Mouse (Mus musculus) ES-Bruce4 (cell line): ENCODE measurements around the gene Cryba2. TPM values are rescaled to one million over a fixed set of nuclear protein-coding genes. Genes with fewer than 3 reads are reported as not detected.

Source experiments
- H3K27ac ChIP-seq: 2 replicates; pipeline ENCODE4 v1.5.1; 2012; ENCODE audit warnings: low read length, inconsistent platforms; ENCODE audit not compliant: insufficient read depth
- H3K27me3 ChIP-seq: 2 replicates; pipeline ENCODE4 v1.6.1; 2012; ENCODE audit warnings: mild to moderate bottlenecking, low read length, inconsistent platforms; ENCODE audit not compliant: control insufficient read depth, poor library complexity, insufficient read depth, severe bottlenecking
- H3K36me3 ChIP-seq: 2 replicates; pipeline ENCODE4 v1.6.1; 2012; ENCODE audit warnings: inconsistent platforms, mild to moderate bottlenecking, low read length, moderate library complexity; ENCODE audit not compliant: control insufficient read depth, poor library complexity, insufficient read depth, severe bottlenecking
- H3K4me1 ChIP-seq: one replicate; pipeline ENCODE4 v1.8.1; 2011; ENCODE audit warnings: low read length; ENCODE audit not compliant: control insufficient read depth, insufficient read depth
- H3K4me3 ChIP-seq: 2 replicates; pipeline ENCODE4 v1.5.1; 2011; ENCODE audit warnings: low read depth, mild to moderate bottlenecking, low read length
- H3K9ac ChIP-seq: 2 replicates; pipeline ENCODE4 v1.6.1; 2012; ENCODE audit warnings: low read depth, mild to moderate bottlenecking, inconsistent platforms; ENCODE audit not compliant: poor library complexity, severe bottlenecking
- H3K9me3 ChIP-seq: replicated peaks from 2 replicates; pipeline ENCODE4 v1.6.1; 2012; ENCODE audit warnings: mild to moderate bottlenecking, low read length, inconsistent platforms; ENCODE audit not compliant: control insufficient read depth, poor library complexity, insufficient read depth, severe bottlenecking
- CTCF ChIP-seq: IDR thresholded peaks from one replicate; pipeline ENCODE4 v1.8.1; 2011; ENCODE audit warnings: low read depth, low read length
- EP300 ChIP-seq: IDR thresholded peaks from 2 replicates; pipeline ENCODE4 v1.6.1; 2011; ENCODE audit warnings: low read depth, low read length; ENCODE audit not compliant: insufficient read depth
- POLR2A ChIP-seq: IDR thresholded peaks from one replicate; pipeline ENCODE4 v1.8.1; 2011; ENCODE audit warnings: low read length; ENCODE audit not compliant: insufficient read depth
- polyA plus RNA-seq: library from polyadenylated mRNA; stranded (reverse); fragments of >200 nt; gene quantifications from 2 replicates; pipeline ENCODE4 v1.2.4, GENCODE M21; 2011; ENCODE audit warnings: low read depth; ENCODE audit not compliant: missing spikeins, insufficient read depth, insufficient read length

Gene Cryba2
- polyA plus RNA-seq, 1 experiment = not detected

DNA sequence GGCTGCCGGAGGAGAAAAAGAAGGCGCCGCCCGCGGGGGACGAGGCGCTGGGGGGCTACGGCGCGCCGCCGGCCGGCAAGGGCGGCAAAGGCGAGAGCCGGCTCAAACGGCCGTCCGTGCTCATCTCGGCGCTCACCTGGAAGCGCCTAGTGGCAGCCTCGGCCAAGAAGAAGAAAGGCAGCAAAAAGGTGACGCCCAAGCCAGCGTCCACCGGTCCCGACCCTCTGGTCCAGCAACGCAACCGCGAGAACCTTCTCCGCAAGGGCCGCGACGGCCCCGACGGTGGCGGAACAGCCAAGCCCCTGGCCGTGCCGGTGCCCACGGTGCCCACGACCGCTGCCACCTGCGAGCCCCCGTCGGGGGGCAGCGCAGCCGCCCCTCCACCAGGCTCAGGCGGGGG is 37.8 kb downstream of the Cryba2 start:
- TF ChIP-seq EP300 (no peak), POLR2A (no peak), CTCF (no peak)
- Histone ChIP-seq H3K27ac (no peak overlapping the region), H3K9ac (peak overlapping the region; percentile 69), H3K4me3 (peak overlapping the region; percentile 69), H3K9me3 (no peaks in the 10 kb centered on the region), H3K27me3 (peaks cover 15% of the 10 kb centered on the region), H3K4me1 (peaks cover 5% of the 10 kb centered on the region), H3K36me3 (no peaks in the 10 kb centered on the region)

DNA sequence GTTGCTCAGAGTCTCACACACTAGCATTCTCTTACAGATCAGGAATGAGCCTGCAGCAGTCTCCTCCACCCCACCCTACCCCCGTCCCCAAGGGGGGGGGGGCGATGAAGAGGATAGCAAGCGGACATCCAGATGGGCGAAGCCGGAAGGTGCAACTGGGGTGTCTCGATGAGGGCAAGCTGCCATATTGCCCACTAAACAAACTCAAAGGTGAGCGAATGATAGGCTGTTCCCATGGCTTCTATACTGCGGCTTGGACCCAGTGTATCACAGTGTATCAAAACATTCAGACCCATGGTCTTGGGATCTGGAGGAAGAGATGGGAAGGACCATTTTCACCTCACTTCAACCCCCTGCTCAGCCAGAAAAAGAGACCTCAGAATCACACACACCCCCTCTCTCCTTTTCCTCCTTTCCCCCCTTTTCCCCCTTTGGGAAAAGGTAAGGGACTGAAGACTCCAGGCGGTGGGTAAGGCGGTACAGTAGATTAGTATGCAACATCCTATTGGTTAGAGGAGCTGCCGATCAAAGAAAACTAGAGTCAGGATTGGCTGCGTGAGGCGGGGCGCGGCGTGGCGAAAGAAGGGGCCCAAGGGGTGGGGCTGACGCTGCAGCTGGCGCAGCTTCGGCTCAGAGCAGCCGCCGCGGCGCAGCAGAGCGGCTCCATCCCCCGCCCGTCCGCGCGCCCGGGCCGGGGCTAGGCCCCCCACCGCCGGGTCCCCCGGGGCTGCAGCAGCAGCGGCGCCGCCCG is 38.5 kb downstream of the Cryba2 start, which contains the start of gene Cdk5r2:
Cdk5r2 (plus strand) TSS at position 629 of the 751 bp plus-strand sequence.
- Histone ChIP-seq H3K4me3 (peak within 1 kb of the TSS; percentile 69), H3K36me3 (no peaks in the 10 kb centered on the region), H3K4me1 (peaks cover 2% of the 10 kb centered on the region), H3K9me3 (no peaks in the 10 kb centered on the region), H3K9ac (peak within 1 kb of the TSS; percentile 69), H3K27ac (no peak within 1 kb of the TSS), H3K27me3 (peaks cover 15% of the 10 kb centered on the region)
- TF ChIP-seq EP300 (no peak), POLR2A (no peak), CTCF (no peak)

DNA sequence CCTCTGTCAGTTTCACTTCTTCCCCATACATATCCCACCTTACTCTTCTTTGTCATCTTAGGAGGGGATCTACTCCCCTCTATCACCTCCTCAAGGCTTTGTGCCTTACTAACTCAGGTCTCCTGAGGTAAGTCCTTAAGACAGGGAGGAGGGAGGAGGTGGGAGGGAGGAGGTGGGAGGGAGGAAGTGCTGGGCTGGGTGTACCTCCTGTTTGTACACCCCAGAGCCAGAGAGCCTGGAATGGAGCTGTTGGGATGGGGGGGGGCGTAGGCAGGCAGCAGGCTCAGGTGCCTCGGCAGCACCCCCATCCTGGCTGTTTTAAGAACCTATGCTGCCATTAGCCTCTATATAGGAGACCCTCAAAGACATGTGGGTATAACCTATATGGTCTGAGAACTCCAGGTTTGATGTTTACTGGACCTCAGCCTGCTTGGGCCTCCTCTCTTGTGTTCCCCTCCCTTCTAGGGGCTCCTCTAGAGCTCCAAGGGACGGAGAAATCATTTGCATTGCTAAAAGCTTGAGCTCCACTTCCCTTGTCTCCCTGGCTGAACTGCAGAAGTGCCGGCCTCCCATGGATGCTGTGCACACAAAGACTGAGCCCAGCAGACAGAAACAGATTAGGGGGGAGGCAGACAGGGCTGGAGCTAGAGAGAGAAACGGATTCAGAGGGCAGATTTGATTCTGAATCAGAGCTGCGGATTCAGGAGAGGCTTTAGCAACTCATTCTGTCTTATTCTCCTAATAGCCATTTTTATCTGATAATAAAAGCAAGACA is 41.8 kb downstream of the Cryba2 start:
- Histone ChIP-seq H3K4me1 (no peaks in the 10 kb centered on the region), H3K9ac (no peak overlapping the region), H3K9me3 (no peaks in the 10 kb centered on the region), H3K27me3 (peaks cover 10% of the 10 kb centered on the region), H3K27ac (peak overlapping the region; percentile 39), H3K4me3 (no peak overlapping the region), H3K36me3 (no peaks in the 10 kb centered on the region)
- TF ChIP-seq CTCF (no peak), EP300 (peak; percentile 76)

- Histone ChIP-seq H3K27me3 (peaks cover 4% of the 10 kb centered on the region), H3K27ac (no peak overlapping the region)
These were observed 42.7 kb downstream of the Cryba2 start for GRCm38 (mm10) chr1:74850251-74850650.

DNA sequence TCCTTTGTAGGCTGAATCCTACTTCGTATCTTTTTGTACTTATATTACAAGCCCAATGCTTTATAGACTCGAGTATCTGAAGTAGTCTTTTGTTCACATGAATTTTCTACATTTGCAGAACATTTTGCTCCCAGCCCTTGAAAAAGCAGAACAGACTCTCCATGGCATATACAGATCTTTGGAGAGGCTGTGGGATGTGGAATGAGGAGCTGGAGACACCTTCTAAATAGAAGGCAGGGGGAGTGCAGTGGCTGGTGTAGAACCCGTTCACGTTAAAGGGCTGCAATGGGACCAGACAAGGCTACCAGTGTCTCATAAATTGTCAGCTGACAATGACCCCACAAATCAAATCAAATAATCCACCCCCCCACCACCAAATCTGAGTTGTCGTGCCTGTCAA is 44.0 kb downstream of the Cryba2 start:
- no peak overlapping the region for H3K9ac ChIP-seq
- H3K36me3 ChIP-seq = no peaks in the 10 kb centered on the region
- H3K27me3 ChIP-seq = no peaks in the 10 kb centered on the region

More at GRCm38 (mm10) chr1:74850251-74850650, 42.7 kb downstream of the Cryba2 start:
- Histone ChIP-seq H3K4me1 (no peaks in the 10 kb centered on the region), H3K9ac (no peak overlapping the region), H3K9me3 (no peaks in the 10 kb centered on the region), H3K4me3 (no peak overlapping the region), H3K36me3 (no peaks in the 10 kb centered on the region)
- TF ChIP-seq EP300 = no peak
- no peak for TF ChIP-seq CTCF
- no peak for TF ChIP-seq POLR2A

GRCm38 (mm10) chr1:74846341-74846740 is 46.6 kb downstream of the Cryba2 start:
- Histone ChIP-seq H3K27ac (no peak overlapping the region), H3K4me1 (no peaks in the 10 kb centered on the region), H3K9me3 (no peaks in the 10 kb centered on the region), H3K36me3 (no peaks in the 10 kb centered on the region), H3K27me3 (no peaks in the 10 kb centered on the region), H3K4me3 (no peak overlapping the region), H3K9ac (no peak overlapping the region)
- TF ChIP-seq CTCF (no peak), EP300 (no peak), POLR2A (no peak)

More for the DNA sequence above, 44.0 kb downstream of the Cryba2 start:
- no peaks in the 10 kb centered on the region for H3K4me1 ChIP-seq
- no peak overlapping the region for H3K27ac ChIP-seq
- no peak overlapping the region for H3K4me3 ChIP-seq
- H3K9me3 ChIP-seq = no peaks in the 10 kb centered on the region
- TF ChIP-seq EP300 (no peak), POLR2A (no peak), CTCF (no peak)
